Mouse (Mus musculus): ENCODE results near the gene Mapk10.

GRCm38 (mm10) chr5:103102876-103103393, 108.2 kb downstream of the Mapk10 start:
- TF ChIP-seq POLR2A (IDR thresholded peaks at IDR 0.05; ENCODE audit: insufficient read depth, low read length) = no peak
- no peak for TF ChIP-seq CTCF (IDR thresholded peaks at IDR 0.05; ENCODE audit: low read depth, low read length)
- TF ChIP-seq EP300 (IDR thresholded peaks at IDR 0.05; ENCODE audit: insufficient read depth, low read depth, low read length) = no peak
